Mouse (Mus musculus) subcutaneous adipose tissue, adult 2 months (tissue): ENCODE data around the gene Stbd1. TPM values are rescaled to one million over a fixed set of nuclear protein-coding genes. Genes with fewer than 3 reads are reported as not detected.

ENCODE experiments used
- polyA plus RNA-seq: library from polyadenylated mRNA; depleted of rRNA; stranded (reverse); fragments of >200 nt; gene quantifications from 2 replicates; pipeline ENCODE4 v1.2.3, GENCODE M21; 2012; ENCODE audit warnings: low replicate concordance; rRNA removed

Gene Stbd1
- 4.0 and 8.9 TPM in 2 replicates for polyA plus RNA-seq

DNA sequence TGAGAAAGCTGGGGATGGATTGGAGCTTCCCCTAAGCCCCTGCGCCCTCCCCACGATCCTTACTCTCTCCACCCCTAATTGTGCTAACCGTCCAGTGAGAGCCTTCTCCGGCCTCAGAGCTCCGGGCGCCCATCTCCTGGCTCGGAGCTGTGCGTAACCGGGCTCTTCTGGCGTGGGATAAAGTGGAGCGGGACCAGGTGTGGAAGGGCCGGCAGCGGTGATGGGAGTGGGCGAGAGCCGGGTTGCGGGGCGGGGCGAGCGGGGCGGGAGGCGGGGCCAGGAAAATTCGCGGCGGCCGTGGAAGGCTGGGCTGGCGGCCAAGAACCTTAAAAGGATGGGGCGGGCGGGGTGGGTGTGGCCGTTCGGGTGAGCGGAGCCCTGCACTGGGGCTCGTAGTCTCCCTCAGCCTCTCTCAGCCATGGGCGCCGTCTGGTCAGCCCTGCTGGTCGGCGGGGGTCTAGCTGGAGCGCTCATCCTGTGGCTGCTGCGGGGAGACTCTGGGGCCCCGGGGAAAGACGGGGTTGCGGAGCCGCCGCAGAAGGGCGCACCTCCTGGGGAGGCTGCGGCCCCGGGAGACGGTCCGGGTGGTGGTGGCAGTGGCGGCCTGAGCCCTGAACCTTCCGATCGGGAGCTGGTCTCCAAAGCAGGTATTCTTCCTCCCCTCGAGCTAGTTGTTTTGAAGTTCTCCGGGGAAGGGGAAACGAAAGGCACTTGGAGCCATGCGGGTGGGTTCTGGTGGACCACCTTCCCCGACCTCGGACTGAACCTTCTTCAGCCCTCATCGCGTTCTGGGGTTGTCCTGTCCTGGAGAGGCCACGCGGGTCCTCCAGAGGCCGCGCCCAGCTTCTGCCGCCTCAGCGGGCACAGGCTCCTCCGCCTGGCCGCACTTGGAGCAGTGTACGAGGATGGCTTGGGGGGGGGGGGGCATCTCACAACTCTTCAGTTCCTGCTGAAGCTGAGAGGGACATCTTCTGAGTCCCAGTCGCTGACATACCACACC, at the start of gene Stbd1:
Gene Stbd1, plus strand, starts transcription at position 351 of the 1,000 bp plus-strand sequence.

DNA sequence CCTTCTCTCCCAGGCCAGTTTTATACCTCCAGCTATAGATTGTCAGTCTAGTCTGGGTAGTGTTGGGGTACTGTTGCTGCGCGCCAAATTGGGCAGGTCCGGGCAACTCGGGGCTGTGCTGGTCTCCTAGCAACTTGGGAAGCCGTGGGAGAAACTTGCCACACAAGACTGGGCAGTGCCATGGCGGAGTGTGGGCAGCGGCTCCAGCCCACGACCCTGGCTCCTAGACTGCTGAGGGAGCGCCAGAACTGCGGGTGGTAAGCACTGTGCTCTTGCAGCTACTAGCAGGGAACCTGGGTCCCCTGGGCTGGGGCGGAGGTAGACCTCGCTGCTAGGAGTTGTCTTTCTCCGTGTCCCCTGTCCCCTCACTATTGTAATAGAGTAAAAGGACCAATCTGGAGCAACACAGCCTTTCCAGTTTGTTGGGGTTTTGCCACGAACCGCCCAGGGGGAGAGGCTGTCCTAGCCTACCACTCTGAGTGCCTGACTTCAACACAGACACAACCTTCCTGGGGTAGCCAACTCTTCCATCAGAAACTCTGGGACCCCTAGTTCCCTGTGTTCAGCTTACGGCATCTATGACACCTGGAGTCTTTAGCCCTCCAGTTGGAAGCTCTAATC, 47.8 kb upstream of the Stbd1 start, which contains the start of gene Fam47e:
Gene Fam47e, plus strand, starts transcription at position 179 of the 621 bp plus-strand sequence.

Other genes with a start within 250 kb of the Stbd1 start
- 21.8 and 36.5 TPM in 2 replicates for gene Nup54, start 167.8 kb upstream of the Stbd1 start, polyA plus RNA-seq
- gene Scarb2, start 96.2 kb upstream of the Stbd1 start, polyA plus RNA-seq = 32.0 and 36.5 TPM in 2 replicates
- not detected in 2 replicates for gene Fam47e, start 48.0 kb upstream of the Stbd1 start, polyA plus RNA-seq
- gene Ccdc158, start 72.2 kb downstream of the Stbd1 start, polyA plus RNA-seq = 0.14 TPM in 2 replicates
- 2.7 and 8.3 TPM in 2 replicates for gene Shroom3, start 80.4 kb downstream of the Stbd1 start, polyA plus RNA-seq